Mouse (Mus musculus): ENCODE data around the gene Dclk1.

- TF ChIP-seq CTCF (IDR thresholded peaks at IDR 0.05; ENCODE audit: borderline replicate concordance, insufficient read depth, low read length) (no peak), POLR2A (IDR thresholded peaks at IDR 0.05; ENCODE audit: low read depth, low read length) (no peak)
Observed at GRCm38 (mm10) chr3:55446681-55447080, 204.5 kb downstream of the Dclk1 start.
